Mouse (Mus musculus) embryonic fibroblast, embryonic 13.5 days (primary cell): Measurements from ENCODE around the gene 1700007K13Rik.

ENCODE experiments used
- CTCF ChIP-seq: IDR thresholded peaks from 2 replicates; pipeline ENCODE4 v1.5.1; 2011; ENCODE audit warnings: mild to moderate bottlenecking, control low read depth, low read length, moderate library complexity, borderline replicate concordance; ENCODE audit not compliant: insufficient read depth
- POLR2A ChIP-seq: IDR thresholded peaks from 2 replicates; pipeline ENCODE4 v1.6.1; 2011; ENCODE audit warnings: low read depth, mild to moderate bottlenecking, control low read depth, low read length, moderate library complexity

- TF ChIP-seq CTCF (no peak), POLR2A (no peak)
Observed at GRCm38 (mm10) chr2:28412936-28413335, 53.2 kb downstream of the 1700007K13Rik start.
